Mouse (Mus musculus) E14TG2a.4 (cell line): ENCODE measurements around the gene Ttll4.
A peak's percentile ranks its signal among the peaks of the same experiment; 100 is the strongest.

Source experiments
- H3K27me3 ChIP-seq: 2 replicates; pipeline ENCODE4 v1.6.1; 2014; ENCODE audit warnings: low read length, control low read depth; ENCODE audit not compliant: insufficient read depth
- H3K36me3 ChIP-seq: 2 replicates; pipeline ENCODE4 v1.6.1; 2014; ENCODE audit warnings: low read length, control low read depth; ENCODE audit not compliant: insufficient read depth
- H3K4me1 ChIP-seq: replicated peaks from 2 replicates; pipeline ENCODE4 v1.6.1; 2014; ENCODE audit warnings: low read depth, low read length, control low read depth
- H3K4me3 ChIP-seq: replicated peaks from 2 replicates; pipeline ENCODE4 v1.5.1; 2014; ENCODE audit warnings: mild to moderate bottlenecking, low read length
- H3K9me3 ChIP-seq: 2 replicates; pipeline ENCODE4 v1.6.1; 2014; ENCODE audit warnings: low read length, control low read depth
- CTCF ChIP-seq: conservative IDR thresholded peaks from 2 replicates; pipeline ENCODE4 v1.5.1; 2014; ENCODE audit warnings: low read length
- NANOG ChIP-seq: IDR thresholded peaks from 2 replicates; pipeline ENCODE4 v1.6.1; 2014; ENCODE audit warnings: borderline replicate concordance, low read length, mixed read lengths
- POU5F1 ChIP-seq: IDR thresholded peaks from 2 replicates; pipeline ENCODE4 v1.6.1; 2014; ENCODE audit warnings: low read length, borderline replicate concordance

Ttll4 gene

DNA sequence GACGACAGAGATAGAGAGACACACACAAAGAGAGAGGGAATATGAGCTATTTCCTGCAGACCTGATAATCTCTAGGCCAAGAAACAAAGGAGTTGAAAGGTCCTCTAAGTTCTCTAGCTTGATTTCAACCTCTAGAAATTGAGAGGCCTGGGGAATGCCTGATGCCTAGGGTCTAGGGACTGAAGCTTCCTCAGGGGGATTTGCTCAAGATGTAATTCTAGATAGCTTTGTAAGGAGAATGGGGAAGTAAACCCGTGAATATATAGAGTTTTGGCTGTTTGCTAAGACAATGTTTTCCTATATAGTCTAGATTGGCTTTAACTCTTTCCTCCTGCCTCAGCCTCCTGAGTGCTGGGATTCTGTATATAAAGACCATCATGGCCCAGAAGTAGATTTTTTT, 53.4 kb downstream of the Ttll4 start:
- Histone ChIP-seq H3K27me3 (peaks cover 29% of the 10 kb centered on the region), H3K4me3 (no peak overlapping the region), H3K9me3 (no peaks in the 10 kb centered on the region), H3K4me1 (peaks cover 14% of the 10 kb centered on the region), H3K36me3 (no peaks in the 10 kb centered on the region)
- TF ChIP-seq NANOG (no peak), CTCF (no peak), POU5F1 (no peak)

DNA sequence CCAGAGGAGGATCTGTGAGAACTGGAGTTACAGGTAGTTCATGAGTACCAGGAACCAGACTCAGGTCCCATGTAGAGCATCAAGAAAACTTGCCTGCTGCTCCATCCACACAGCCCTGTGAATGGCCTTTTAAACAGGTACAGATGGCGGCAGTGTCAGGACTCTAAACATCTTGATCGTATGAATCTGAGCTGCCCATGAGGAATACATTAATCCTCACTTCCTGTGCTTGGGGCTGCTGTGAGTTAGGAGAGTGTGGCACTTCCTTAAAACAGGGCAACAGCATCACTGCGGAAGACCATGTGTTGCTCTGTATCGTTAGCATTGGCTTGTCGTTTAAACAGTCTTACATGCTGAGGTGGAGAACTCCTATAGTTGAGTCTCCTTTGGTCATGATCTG, 53.9 kb downstream of the Ttll4 start:
- Histone ChIP-seq H3K27me3 (peaks cover 29% of the 10 kb centered on the region), H3K9me3 (no peaks in the 10 kb centered on the region)
- TF ChIP-seq POU5F1 = no peak
- no peak for TF ChIP-seq NANOG
- no peak for TF ChIP-seq CTCF

GRCm38 (mm10) chr1:74715886-74716285, 54.3 kb downstream of the Ttll4 start:
- H3K9me3 ChIP-seq = no peaks in the 10 kb centered on the region
- peaks cover 14% of the 10 kb centered on the region for H3K4me1 ChIP-seq
- H3K36me3 ChIP-seq = no peaks in the 10 kb centered on the region
- H3K4me3 ChIP-seq = no peak overlapping the region
- TF ChIP-seq CTCF (no peak), POU5F1 (no peak), NANOG (no peak)
- H3K27me3 ChIP-seq = peaks cover 29% of the 10 kb centered on the region

More for the DNA sequence above, 53.9 kb downstream of the Ttll4 start:
- Histone ChIP-seq H3K4me1 (peaks cover 14% of the 10 kb centered on the region), H3K36me3 (no peaks in the 10 kb centered on the region), H3K4me3 (no peak overlapping the region)

DNA sequence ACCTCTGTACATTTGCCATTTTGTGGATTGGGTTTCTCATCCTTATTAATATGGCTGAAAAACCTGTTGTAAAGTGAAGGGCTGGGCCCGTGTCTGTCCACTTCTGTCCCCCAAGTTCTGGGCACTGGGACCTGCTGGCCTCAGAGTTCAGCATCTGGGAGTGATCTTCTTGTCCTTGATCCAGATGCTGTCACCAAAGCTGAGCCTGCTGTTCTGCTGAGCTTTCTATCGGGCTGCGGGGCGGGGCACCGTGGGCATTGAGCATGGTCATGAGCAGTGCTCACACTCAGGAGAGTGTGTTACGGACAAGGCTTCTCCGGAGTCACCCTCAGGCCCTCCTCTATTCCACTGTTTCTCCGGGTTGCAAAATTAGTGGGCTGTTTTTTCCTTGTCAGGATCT, 56.6 kb downstream of the Ttll4 start:
- TF ChIP-seq NANOG (no peak), POU5F1 (no peak), CTCF (no peak)
- Histone ChIP-seq H3K9me3 (no peaks in the 10 kb centered on the region), H3K27me3 (peaks cover 22% of the 10 kb centered on the region), H3K36me3 (no peaks in the 10 kb centered on the region), H3K4me1 (peaks cover 9% of the 10 kb centered on the region; the same call in 1 of the 2 replicates), H3K4me3 (no peak overlapping the region)

- Histone ChIP-seq H3K4me3 (no peak overlapping the region), H3K27me3 (peaks cover 11% of the 10 kb centered on the region), H3K36me3 (no peaks in the 10 kb centered on the region), H3K4me1 (no peaks in the 10 kb centered on the region), H3K9me3 (no peaks in the 10 kb centered on the region)
- TF ChIP-seq CTCF (no peak), POU5F1 (no peak), NANOG (no peak)
These were observed 57.7 kb downstream of the Ttll4 start for GRCm38 (mm10) chr1:74719281-74719680.

- no peaks in the 10 kb centered on the region for H3K27me3 ChIP-seq
- no peaks in the 10 kb centered on the region for H3K36me3 ChIP-seq
- H3K4me3 ChIP-seq = no peak overlapping the region
- no peaks in the 10 kb centered on the region for H3K9me3 ChIP-seq
- TF ChIP-seq CTCF = no peak
- TF ChIP-seq NANOG = no peak
- H3K4me1 ChIP-seq = no peaks in the 10 kb centered on the region
These were observed 60.1 kb downstream of the Ttll4 start for GRCm38 (mm10) chr1:74721657-74722056.

- H3K27me3 ChIP-seq = no peaks in the 10 kb centered on the region
- H3K4me1 ChIP-seq = no peaks in the 10 kb centered on the region
- no peak overlapping the region for H3K4me3 ChIP-seq
- H3K36me3 ChIP-seq = no peaks in the 10 kb centered on the region
- TF ChIP-seq CTCF (peak; percentile 79), NANOG (no peak), POU5F1 (no peak)
- H3K9me3 ChIP-seq = no peaks in the 10 kb centered on the region
These were observed 62.2 kb downstream of the Ttll4 start for GRCm38 (mm10) chr1:74723748-74724147.

- Histone ChIP-seq H3K4me3 (no peak overlapping the region), H3K4me1 (peaks cover 8% of the 10 kb centered on the region), H3K36me3 (no peaks in the 10 kb centered on the region), H3K27me3 (no peaks in the 10 kb centered on the region), H3K9me3 (no peaks in the 10 kb centered on the region)
- TF ChIP-seq CTCF (no peak), NANOG (no peak), POU5F1 (no peak)
These were observed 64.6 kb downstream of the Ttll4 start for GRCm38 (mm10) chr1:74726114-74726513.

DNA sequence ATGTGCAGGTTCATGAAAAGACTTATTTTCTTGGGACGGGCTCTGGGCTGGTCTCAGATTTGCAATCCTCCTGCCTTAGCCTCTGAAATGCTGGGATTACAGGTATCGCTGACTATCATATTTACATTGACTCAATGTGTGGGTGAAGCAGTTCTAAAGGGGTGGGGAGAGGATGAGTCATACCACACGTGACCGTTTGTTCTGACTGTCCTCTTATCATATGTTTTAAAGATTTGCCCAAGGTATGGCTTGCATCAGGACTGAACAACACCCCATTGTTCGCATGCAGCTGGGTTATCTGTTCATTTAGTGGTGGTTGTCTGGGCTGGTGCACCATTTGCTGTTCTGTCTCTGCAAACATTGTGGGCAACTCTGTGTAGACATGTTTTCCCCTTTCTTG, 65.1 kb downstream of the Ttll4 start:
- Histone ChIP-seq H3K4me3 (no peak overlapping the region), H3K4me1 (peaks cover 8% of the 10 kb centered on the region), H3K36me3 (no peaks in the 10 kb centered on the region), H3K9me3 (no peaks in the 10 kb centered on the region), H3K27me3 (no peaks in the 10 kb centered on the region)
- TF ChIP-seq CTCF (no peak), POU5F1 (no peak), NANOG (no peak)
